Mouse (Mus musculus): ENCODE results near the gene Zswim4.

Zswim4 gene

DNA sequence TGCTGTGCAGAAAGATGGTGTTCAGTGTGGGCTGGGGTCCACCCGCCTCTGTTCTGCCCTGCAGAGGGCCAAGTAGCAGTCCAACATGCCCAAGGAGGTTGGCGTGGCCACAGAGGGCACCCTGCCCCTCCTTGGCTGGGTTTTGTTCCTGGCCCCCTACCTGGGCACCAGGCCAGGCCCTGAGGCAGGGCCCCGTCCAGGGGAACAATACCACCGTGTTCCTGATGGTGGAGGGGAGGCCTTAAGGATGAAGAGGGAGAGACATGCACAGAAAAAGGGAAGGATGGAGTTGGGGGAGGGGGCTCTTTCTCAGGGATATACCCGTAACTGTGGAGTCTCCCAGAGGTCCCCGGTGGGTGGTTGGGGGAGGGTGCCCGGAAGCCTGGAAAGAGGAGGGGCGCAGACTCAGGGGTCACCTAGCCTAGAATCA is 36.7 kb downstream of the Zswim4 start:
- DNase-seq (ENCODE audit: low spot score), result no peak

DNA sequence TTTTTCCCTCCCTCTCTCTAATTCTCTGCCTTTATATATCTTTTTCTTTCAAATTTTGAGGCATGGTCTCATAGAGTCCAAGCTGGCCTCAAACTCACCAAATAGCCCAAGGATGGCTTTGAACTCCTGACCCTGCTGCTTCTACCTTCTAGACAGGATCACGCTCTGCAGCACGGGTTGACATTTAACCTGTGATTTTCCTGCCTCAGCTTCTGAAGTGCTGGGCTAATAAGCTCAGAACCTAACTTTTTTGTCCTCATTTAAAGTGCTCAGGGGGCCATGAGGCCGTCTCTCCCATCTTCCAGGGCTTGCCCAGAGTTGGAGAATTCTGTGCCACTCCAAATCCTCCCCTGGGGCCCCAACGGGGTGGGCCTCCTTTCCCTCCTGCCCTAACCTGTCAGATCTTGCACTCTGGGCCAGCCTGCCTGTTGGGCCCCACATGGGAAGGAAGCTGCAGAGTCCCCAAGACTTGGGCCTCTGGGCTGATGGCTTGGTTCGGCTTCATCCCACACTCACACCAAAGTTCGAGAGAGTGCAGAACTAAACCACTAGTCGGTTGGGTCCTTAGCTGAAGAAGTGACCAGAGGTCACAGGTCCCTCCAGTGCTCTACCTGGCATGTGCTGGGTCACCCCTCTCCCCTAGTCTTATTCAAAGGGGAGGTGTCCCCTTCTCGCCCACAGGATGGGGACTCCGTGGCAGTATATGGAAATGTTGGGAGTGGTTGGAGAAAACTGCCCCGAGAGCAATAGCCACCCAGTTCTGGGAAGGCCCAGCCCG is 37.3 kb downstream of the Zswim4 start:
- no peak for DNase-seq (ENCODE audit: low spot score)

DNA sequence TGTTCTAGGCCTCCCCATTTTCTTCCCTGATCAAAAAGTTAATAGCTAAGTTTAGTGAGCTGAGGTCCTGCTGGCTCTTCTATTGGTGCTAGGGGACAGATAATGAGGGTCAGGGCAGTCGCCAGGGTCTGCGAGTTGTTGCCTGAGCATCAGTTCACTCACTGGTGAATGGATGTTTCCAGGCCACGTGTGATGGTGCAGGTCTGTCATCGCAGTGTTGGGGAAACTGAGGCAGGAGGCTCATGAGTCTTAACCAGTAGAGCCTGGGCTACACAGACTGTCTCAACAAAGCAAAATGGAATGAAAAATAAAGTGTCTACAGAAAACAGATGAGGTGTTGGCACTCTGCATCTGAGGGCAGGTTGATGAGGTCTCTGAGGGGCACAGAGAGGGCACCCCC is 38.0 kb downstream of the Zswim4 start:
- DNase-seq (ENCODE audit: low spot score), result no peak

DNA sequence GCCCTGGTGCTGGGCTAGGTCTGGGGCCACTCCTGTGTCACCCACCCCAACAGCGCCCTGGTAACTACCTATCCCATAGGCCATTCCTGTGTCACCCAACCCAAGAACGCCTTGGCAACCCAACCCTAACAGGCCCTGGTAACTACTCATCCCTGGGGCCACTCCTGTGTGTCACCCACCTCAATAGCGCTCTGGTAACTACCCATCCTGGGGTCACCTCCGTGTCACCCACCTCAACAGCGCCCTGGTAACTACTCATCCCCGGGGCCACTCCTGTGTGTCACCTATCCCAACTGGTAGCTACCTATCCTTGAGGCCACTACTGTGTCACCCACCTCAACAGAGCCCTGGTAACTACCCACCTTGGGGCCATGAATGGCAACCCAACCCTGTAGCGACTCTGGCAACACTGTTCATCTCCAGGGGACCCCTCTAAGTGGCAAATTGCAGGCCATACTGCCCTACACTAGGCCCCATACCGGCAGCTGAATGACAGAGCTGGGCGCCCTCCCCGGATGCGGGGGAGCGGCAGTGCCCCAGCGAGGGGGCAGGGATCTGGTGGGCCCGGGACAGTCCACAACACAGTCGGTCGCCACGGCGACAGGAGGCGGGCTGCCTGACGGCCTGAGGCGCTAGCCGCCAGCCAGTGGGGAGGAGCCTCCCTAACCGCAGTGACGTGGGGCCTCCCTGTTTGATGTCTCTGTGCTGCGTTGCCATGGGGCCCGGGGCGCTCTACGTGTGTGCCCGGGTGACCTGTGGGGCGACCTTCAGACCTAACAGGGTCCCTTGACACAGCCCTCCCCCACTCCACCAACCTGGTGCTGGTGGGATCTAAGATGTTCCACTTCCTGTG is 38.7 kb downstream of the Zswim4 start:
- DNase-seq (ENCODE audit: low spot score), result peak; percentile 70

DNA sequence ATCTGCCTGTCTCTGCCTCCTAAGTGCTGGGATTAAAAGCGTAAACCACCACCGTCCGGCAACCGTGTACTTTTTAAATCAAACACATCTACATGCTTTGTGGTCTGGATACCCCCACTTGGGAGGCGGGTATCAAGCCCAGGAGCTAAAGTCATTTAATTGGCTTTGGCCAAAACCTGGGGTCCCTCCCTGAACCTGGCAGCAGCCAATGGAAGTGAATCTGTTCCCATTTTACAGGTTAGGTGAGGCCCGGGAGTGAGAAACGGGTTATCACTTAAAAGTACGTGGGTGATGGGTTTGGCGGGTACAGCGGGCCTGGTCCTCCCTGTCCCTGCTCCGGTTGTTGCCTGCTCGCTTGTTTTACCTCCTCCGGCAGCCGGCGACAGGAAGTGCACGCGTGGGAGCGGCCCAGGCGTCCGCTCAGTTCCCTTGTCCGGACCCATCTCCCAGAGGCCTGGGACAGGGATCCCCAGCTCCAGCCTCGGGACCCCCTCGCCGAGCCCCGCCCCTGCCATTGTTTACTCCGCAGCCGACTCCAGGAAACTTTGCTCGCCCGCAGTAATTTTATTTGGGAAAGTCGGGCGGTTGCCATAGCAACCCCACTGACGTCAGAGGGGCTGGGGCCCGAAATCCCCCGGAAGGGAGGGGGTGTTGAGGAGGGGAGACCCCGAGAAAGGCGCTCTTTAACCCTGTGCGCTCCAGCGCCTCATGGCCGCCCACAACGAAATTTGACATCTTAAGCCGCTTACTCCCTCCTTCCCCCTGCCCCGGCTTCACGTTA is 39.5 kb downstream of the Zswim4 start:
- no peak for DNase-seq (ENCODE audit: low spot score)

DNA sequence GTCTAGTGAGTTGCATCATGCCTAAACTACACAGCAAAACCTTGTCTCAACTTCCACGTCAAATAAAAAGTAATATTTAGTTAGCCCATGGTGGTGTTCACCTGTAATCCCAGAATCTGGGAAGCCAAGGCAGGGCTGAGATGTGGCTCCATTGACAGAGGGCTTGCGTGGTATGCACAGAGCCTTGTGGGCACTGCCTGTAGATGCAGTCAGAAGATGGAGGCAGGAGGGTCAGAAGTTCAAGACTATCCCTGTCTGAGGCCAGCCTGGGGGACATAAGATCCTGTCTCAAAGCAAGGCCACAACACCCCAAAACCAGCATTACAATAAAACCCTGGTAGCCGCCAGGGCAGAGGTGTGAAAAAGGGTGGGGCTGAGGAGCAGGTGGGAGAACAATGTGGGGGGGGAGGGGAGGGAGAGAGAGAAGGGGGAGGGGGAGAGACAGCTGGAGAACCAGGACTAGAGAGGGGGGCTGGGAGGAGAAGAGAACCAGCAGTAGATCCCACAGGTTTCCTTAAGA is 42.6 kb downstream of the Zswim4 start:
- DNase-seq (ENCODE audit: low spot score), result no peak

DNA sequence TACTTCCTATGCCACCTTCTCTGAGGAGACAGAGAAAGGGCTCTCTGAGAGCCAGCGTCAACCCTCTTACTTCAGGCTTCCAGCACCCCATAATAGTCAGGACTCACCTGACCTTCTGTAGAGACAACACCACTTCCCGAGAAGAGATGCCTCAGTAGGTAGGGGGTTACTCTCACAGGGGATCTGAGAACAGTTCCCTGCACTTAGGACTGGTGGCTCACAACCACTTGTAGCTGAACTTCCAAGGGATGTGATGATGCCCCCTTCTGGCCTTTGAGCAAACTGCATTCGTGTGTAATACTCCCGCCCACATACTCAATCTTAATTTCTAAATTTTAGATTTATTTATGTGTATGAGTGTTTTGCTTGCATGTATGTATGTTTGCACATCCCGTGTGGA is 43.3 kb downstream of the Zswim4 start:
- no peak for DNase-seq (ENCODE audit: low spot score)

DNA sequence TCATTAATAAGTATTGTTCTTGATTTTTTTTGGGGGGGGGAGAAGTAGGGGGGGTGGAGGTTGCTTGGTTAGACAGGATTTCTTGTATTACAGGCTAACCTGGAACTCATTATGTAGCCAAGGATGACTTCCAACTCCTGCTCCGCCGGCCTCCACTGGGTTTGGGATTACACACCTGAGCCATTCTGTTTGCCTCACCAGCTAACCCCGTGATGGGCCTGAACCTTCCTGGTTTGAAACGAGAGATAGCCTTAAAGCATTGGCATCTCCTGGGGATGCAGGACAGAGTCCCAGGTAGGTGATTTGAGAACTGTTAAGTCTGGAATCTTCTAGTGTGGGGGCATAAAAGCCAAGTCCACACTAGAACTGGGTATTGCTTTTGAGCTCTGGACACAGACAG is 43.7 kb downstream of the Zswim4 start:
- no peak for DNase-seq (ENCODE audit: low spot score)

DNA sequence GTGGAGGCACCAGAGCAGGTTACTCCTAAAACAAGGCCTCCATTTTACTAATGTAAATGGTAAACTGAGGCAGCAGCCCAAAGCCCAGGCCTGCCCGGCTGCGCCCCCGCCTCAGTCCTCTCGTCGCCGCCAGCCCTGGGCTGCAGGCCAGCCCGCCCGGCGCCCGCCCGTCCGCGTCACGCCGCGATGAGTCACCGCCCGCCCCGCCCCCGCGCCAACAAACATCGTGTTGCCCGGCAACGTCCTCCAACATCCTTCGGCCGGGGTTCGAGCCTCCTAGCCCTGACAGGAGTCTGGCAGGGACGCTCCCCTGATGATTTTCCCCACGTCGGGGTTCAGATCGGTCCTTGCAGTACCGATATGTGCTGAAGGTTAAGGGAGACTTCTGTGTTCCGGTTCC is 44.3 kb downstream of the Zswim4 start:
- DNase-seq (ENCODE audit: low spot score), result no peak

DNA sequence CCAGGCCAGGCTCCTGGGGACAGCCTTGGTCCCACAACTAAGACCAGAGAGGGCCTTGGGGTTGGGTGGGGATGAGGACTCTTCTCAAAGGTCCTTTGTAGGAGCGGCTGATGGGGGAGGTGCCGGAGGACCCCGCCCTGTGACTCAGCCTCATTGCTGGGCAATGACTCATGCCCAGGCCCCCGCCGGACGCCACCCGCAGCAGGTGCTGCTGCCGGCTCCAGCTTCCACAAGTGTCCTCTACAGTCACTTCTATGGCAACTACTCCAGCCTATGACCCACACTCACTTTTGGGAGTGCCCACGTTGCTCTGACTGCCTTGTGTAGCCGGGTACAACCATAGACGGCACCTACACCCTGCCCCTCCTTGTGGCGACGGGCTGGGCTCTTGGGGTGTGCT is 44.8 kb downstream of the Zswim4 start:
- DNase-seq (ENCODE audit: low spot score), result no peak

DNA sequence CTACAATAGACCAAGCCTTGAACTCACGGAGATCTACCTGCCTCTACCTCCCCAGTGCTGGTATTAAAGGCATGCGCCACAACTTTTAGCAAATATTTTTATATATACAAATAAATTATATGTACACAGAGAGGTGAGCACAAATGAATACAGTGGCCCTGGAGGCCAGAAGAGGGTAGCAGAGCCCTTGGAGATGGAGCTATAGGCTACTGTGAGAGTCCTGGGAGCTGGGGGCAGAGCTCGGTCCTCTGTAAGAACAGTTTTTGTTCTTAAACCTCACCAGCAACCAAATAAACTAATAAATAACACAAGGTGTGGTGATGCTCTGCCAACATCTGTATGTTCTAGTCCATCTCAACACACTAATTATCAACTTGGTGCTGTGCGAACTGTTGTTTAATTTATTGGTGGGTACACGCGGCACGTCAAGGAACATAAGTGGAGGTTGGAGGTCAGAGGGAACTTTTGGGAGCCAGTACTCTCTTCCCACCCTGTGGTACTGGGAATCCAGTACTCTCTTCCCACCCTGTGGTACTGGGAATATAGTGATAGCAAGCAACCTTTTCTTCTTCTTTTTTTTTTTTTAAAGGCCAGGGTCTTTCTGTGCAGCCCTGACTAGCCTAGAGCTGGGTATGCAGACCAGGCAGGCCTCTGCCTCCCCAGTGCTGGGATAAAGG is 46.5 kb downstream of the Zswim4 start:
- no peak for DNase-seq (ENCODE audit: low spot score)

DNA sequence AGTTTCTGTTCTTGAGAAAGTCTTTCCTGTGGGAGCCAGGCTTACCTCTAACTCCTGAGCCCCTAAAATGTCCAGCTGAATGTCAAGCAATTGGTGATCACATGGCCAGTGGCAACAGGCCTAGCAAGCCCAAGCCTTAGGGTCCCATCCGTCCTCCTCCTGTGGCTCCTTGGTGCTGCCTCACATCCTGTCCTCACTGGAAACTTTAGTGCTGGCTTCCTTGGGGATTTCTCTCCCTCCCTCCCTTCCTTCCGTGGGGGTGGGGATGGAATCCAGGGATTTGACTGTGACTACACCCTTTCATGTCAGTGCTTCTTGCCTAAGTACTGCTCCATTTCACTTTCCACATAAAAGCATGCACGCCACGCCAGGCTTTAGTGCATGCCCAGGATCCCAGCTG is 47.3 kb downstream of the Zswim4 start:
- DNase-seq (ENCODE audit: low spot score), result no peak

DNA sequence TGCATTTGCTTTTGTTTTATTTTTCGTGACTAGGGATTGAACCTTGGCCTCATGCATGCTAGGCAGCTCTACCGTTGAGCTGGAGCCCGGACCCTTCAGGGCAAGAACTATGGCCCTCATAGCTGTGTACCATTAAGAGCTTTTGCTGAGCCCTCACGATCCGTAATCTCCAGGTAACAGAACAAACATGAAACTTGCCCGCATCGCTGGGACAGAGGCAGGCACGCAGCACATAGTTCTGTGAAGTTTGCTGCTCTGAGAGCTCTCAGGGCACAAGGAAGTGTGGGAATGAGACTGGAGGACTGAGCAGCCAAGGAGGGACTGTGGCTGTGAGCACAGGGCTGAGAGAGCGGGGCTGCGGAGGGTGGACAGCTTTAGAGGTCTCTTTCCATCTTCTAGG is 48.2 kb downstream of the Zswim4 start:
- no peak for DNase-seq (ENCODE audit: low spot score)

DNA sequence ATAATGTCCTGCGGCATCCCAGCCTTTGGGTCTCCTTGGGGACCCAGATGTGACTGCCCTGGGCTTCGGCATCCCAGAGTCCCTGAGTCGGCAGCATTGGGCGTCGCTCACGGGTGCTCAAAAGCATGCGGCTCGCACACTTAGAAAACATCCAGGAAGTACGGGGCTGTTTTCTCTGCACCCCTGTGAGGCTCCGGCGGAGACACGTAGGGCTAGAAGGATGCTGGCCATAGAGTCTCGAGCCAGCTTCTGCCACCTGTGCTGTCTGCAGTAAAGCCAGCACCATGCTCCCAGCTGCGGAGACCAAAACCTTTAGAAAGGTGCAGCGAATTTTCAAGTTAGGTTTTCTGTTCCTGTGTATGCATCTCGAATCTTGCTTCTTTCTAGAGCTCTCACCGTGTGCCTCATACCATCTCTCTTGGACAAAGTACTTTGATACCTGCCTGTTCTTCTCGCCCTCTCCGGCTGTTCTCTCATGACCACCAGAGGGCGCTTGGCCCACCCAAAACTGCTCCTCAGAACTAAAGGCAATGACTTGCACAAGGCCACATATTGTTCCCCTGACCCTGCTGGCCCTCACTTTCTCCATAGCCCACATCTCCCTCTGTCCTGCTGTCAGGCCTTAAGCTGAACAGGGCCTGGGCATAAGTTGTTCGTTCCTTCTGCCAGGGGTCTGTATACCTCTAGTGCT is 49.6 kb downstream of the Zswim4 start:
- no peak for DNase-seq (ENCODE audit: low spot score)

DNA sequence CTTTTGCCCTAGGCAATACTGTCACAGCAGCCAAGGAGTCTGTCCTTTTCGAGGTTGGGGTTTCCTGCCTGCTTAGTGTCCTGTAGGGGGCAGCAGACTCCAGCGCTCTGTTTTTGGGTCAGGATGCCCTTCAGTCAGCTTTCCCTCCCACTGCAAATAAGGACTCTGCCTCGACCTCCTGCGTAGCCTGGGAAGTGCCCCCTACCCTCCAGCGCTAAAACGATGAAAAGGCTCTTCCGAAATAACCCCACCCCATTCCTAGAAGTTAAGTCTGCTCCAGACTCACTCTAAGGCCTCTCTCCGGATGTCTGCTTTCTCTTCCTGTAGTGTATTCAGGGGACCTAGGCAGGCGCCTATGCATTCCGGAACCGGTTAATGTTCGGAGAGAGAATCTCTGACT is 50.3 kb downstream of the Zswim4 start:
- DNase-seq (ENCODE audit: low spot score), result peak; percentile 75

DNA sequence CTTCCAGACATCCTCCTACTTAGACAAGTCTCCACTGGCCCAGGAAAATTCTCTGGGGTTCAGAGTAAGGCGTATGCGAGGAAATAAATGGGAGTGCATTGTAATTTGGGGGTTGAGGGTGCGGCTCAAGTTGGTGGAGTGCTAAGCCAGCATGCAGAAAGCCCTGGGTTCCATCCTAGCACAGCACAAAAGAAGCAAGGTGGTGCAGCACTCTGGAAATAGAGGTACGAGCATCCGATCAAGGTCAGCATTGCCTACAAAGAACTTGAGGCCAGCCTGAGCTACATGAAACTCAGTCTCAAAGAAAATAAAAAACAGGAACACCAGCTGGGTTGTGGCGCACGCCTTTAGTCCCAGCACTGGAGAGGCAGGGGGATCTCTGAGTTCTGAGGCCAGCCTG is 51.7 kb downstream of the Zswim4 start, which contains the start of gene Nanos3:
Gene Nanos3, minus strand, starts transcription at position 101 of the 400 bp plus-strand sequence.
- DNase-seq (ENCODE audit: low spot score), result no peak

DNA sequence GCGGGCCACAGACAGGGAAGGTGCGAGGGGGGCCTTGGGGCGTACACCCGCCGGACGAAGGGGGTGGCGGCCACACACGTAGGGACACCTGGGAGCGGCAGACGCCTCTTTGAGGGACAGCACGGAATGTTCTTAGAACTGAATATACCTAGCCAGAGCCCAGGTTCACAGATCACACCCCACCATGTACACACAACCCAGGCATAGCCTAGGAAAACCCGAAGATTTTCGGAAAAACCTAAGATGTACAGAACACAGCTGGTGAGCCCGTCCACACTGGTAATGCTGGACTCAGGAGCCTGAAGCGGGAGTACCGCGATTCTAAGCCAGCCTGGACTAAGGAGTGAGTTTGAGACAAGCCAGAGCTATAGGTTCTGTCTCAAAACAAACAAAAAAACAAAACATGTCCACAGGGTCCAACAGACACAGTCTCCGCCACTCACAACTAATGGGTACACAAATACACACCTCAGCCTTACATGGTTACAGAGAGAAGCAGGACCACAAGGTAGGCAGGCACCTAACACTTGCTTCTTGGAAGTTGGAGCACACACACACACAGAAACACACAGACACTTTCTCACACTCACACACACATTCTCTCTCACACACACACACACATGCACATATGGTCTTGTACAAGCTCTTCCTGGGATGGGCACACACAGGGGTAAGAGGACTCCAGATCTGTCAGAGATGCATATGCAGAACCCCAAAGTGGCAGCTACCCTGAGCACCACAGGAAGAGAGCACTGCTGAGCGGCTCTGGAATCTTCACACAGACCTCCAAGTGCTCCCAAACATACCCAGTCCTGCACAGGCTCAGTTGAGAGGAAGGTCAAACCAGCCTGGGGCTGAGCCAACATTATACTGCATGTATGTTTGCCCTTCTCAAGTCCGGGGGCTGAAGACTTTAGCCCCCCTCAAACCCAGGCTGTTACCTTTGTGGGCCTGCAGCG is 52.5 kb downstream of the Zswim4 start:
- no peak for DNase-seq (ENCODE audit: low spot score)

DNA sequence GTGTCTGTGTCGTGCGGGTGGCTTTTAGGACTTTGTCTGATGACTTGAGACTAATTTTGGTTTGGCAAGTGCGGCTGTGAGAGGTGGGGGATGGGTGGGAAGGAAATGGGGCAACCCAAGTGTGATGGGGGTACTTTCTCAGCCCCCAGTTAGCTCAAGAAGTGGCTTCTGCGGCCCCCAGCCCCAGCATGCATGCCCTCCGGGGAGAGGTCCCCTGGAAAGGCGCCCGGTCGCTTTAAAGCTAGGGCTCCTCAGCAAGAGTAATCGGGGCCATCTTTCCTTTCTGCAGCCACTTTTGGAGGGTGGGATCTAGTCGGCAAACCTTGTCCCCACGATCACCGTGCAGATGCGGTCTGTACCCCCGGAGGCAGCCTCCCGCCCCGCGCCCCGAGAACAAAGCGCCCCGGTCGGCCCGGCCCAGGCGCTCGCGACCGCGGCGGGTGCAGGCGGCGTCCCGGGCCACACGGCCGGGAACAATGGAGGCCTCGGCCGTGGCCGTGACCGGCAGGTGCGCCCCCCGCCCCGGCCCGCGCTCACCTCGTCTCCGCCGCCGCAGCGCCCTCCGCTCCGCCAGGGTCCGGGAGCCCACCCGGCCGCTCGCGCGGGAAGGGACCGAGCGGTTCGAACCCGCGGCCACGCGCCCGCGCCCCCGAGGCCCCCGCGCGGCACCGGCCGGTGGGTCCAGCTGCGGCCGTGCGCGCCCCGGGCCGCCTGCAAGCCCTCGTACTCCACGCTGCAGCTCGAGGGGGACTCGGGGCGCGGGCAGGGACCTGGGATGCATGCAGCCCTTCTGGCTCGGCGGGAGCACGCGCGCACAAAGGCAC is 53.4 kb downstream of the Zswim4 start:
- DNase-seq (ENCODE audit: low spot score), result no peak

DNA sequence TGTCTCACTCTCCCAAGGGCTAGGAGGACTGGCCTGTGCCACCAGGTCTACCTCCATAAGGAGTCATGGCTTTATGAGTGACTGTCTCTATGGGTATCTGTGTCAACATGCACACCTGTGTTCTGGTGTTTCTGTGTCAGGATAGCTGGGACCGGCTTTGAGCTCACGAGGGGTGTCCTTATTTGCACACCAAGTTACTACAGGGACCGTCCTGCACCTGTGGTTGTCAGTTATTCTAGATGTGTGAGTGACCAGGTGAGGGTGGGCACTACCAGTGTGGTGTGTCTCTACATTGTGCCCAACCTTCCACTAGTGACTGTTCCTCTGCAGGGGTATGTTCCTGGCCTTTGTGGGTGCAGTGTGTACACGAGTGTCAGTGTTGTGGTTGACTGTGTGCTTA is 54.0 kb downstream of the Zswim4 start:
- DNase-seq (ENCODE audit: low spot score), result no peak
